Mouse (Mus musculus) frontal cortex, postnatal 25 days (tissue): ENCODE measurements around the gene Aldh1a2.

ENCODE experiments used
- DNase-seq, 2 experiments: peaks; one replicate each; pipeline ENCODE4 v3.0.0; 2022; ENCODE audit warnings: low spot score in 2 of 2

The Aldh1a2 gene

DNA sequence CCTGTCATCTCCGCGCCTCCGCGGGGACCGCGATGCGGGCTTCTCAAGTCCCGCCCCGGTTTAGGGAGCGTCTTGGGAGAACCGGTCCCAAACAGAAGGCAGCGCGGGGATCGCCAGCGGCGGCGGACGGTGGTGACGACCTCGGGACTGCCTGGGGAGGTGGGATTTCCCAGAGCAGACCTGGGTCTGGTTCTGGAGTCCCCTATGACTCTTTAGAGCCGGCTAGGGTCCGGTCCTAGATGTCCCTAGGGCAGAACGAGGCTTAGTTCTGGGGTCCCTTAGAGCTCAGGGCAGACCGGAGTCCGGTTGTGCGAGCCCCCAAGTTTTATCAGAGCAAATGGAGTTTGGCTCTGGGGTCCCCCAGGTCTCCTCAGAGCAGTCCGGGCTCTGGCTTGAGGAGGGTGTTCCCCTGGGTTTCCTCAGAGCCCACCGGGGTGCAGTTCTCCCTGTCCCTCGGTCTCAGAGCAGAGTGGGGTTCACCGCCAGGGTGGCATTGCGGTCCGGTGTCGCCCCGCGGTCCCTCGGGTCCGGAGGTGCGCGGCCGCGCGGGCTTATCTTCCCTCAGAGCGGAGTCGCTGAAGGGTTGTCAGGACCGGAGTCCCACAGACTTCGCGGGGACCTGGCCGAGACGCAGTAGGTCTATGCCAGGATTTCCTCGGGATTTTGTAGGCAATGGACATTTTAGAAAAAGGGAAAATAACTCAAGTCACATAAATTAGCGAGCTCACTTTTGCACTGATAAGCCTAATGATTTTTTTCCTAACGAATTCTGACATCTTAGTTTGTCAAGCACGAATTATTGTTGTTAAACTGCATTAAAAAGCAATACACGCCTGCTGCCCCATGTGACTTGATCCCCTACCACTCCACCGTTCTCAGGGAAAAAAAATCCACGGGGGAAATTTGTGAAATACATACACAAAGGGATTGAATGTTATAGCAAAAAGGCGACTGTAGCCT is 727 bp downstream of the Aldh1a2 start:
- DNase-seq = no peak

GRCm38 (mm10) chr9:71216996-71217792 is 1.6 kb downstream of the Aldh1a2 start:
- no peak for DNase-seq

DNA sequence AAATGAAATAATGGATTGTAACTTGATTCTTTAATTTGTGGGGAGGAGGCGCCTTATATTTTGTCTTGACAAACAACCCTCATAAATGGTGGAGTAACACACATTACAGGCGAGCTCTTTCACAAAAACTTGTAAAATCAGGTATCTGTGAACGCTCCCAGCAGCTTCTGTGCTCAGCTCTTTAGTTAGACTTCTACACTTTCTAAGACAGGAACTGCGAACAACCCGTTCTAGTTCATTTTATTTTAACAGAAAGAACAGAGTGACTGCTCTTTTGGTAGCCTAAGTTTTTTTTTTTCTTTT is 2.2 kb downstream of the Aldh1a2 start:
- DNase-seq = no peak

GRCm38 (mm10) chr9:71219161-71219560 is 3.6 kb downstream of the Aldh1a2 start:
- no peak for DNase-seq

GRCm38 (mm10) chr9:71220401-71220800 is 4.8 kb downstream of the Aldh1a2 start:
- DNase-seq = no peak

- DNase-seq = no peak
These were observed 11.8 kb downstream of the Aldh1a2 start for GRCm38 (mm10) chr9:71227226-71227970.

DNA sequence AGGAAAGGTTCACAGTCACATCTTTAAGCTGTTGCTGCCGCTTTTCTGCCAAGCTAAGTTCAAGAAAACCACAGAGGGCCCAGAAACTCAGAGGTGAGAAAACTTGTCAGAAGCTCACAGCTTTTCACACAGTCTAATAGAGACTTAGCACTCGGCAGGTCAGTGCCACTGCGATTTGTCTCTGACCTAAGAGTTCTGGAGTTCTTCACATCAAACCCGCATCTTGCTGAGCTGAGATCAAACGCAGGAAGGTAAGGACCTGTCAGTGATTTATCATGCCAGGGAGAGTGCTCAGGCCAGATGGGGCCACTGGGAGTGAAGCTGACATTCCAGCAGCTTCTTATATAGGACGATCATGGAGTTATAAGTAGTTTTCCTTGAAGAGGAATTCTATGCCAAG is 14.4 kb downstream of the Aldh1a2 start:
- DNase-seq = no peak

GRCm38 (mm10) chr9:71236540-71236939 is 21.0 kb downstream of the Aldh1a2 start:
- no peak for DNase-seq

GRCm38 (mm10) chr9:71239926-71240325 is 24.3 kb downstream of the Aldh1a2 start:
- DNase-seq = no peak

DNA sequence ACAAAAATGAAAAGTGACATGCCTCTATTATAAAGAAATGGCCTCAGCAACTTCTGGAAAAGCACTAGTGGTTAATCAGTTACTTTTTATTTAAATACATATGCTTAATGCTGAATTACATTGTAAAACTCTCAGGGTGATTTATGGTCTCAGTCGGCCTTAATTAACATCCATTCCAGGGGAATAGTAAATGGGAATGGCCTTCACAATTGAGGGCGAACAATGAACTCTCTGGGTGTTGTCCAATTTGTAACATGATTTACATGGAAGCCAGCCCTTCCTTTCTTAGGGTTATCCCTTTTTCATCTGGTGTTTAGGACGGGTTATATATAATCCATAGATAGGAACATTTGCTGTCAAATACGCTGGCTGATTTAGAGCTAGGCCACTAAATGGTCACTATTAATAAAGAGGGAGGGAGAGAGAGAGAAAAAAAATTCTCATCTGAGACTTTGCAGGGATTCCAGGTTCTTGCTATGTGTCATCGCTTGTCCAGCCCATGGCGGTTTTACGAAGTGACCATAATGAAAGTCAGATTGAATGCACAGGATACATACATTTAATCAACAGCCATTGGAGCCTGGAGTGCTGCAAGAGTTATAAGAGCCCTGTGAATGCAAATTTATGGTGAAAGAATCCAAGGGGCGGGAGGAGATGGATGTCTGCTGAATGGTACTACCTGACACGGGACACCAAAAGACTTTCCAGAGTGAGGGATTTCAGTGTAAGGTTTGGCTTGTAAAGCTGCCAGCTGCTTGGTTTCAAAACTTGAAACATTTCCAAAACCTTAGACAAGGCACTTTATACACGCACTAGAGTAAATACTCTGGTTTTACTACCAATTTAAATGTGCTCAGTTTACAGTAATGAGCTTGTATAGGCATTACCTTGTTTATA is 26.2 kb downstream of the Aldh1a2 start:
- DNase-seq = no peak

DNA sequence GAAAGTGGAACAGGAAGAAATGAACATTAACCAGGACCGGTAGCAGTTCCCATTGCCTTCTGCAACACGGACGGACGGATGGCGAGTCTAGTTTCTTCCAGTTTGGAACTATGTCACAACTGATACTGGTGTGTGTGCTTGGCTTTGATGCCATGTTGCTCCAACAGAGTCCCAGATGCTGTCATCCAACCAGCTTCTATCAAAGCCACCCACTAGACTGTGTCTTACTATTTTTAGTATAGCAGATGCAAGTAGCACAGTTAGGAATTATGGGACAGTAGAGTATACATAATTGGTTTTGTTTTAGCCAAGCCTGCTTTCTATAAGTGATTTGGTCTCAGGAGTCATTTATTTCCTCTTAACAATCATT is 26.8 kb downstream of the Aldh1a2 start:
- DNase-seq = no peak

- DNase-seq = no peak
These were observed 38.8 kb downstream of the Aldh1a2 start for GRCm38 (mm10) chr9:71254380-71254779.

DNA sequence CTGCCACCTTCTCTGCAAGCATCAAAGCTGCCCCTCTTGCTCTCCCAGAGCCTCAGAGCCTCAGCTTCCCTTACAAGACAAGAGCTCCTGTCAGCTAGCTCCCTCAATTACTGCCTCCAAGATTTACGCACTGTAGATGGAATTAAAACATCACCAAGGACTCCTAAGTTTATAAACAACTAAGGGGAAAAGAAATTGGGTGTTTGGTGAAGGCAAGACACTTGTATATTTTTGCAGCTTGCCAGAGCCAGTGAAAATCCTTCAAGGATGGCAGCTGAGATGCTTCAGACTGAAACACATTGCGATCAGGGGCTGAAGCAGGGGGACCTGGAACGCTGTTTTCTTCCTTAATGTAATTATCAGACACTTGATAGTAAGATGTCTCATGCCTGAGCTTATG is 47.1 kb downstream of the Aldh1a2 start:
- DNase-seq = no peak

GRCm38 (mm10) chr9:71269711-71270110 is 54.1 kb downstream of the Aldh1a2 start:
- DNase-seq = no peak

DNA sequence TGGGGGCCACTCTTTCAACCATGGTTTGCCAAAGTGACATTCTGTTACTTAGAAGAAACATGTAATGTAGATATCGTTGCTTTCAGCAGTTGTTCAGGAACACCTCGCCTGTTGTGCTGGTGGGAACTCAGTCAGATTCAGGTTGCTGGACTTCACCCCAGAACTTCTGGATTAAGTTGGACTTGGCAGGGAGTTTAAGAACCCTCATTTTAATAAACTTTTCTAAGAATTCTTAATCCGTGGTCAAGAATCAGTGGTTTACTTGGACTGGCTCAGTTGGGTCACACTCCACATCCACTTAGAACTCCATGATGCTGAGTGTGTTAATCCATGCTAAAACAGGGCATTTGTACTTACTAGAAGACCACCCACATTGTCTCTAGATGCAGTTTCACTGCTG is 54.6 kb downstream of the Aldh1a2 start:
- DNase-seq = no peak

- DNase-seq = no peak
These were observed 60.6 kb downstream of the Aldh1a2 start for GRCm38 (mm10) chr9:71276149-71276721.

- DNase-seq = no peak
These were observed 63.2 kb downstream of the Aldh1a2 start for GRCm38 (mm10) chr9:71278741-71279140.

- no peak for DNase-seq
These were observed 67.6 kb downstream of the Aldh1a2 start for GRCm38 (mm10) chr9:71283156-71283555.

DNA sequence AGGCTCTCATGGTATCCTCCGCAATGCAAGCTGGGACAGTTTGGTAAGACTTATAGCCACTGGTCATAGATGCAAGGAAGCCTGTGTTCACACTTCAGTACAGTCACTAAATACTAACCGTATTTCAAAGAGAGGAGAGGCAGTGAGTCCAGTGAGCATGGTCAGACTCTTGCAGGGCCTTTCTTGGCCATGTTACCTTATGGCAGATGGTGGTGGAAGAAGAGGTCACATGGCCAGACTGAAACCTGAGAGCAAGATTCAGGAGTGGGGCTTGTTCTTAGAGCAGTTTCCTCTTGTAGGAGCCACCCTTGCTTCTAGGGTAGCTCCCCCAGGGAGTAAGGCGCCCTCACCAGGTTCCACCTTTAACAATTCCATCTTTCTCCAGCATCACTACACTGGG is 69.6 kb downstream of the Aldh1a2 start:
- no peak for DNase-seq

DNA sequence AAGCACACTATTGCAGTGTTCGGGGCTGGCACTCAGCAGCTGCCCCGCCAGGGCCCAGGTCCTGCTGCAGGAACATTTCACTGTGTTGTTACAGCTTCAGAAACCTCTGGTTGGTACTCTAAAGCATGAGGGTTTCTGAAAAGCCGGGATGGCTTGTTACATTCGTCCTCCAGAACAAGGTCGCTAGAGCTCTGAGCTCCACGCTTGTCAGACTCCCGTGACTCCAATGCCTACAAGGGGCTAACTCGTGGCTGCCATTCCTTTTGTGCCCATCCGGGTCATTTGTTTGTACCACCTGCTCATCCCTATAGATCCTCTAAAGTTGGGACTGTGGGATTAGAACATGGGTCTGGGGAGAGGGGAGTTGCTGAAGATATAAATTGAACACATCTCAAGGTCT is 70.8 kb downstream of the Aldh1a2 start:
- no peak for DNase-seq

DNA sequence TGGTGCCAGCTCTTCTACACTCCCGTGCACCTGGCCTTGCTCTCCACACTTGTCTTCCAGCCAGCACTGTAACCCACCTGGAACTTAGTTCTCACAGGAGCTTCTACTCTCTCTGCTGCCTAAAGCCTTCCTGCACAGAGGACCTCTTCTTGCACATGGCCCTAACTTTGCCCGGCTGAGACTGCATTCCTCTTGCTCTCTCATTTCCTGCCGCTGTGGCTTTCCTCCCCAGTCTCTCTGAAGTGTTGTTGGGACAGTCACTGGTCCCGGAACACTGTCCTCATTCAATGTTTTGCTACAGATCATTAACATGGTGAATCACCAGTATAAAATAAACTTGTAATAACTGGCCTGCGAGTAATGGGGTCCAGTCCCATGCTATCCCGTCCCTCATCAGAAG is 73.1 kb downstream of the Aldh1a2 start:
- DNase-seq = no peak
